Mouse (Mus musculus) embryo, embryonic 10.5 days (tissue): ENCODE data around the gene Apba3.

Experiments used
- DNase-seq: peaks from one replicate; pipeline ENCODE4 v3.0.0-alpha.2; 2015; ENCODE audit warnings: low spot score

Gene Apba3

DNA sequence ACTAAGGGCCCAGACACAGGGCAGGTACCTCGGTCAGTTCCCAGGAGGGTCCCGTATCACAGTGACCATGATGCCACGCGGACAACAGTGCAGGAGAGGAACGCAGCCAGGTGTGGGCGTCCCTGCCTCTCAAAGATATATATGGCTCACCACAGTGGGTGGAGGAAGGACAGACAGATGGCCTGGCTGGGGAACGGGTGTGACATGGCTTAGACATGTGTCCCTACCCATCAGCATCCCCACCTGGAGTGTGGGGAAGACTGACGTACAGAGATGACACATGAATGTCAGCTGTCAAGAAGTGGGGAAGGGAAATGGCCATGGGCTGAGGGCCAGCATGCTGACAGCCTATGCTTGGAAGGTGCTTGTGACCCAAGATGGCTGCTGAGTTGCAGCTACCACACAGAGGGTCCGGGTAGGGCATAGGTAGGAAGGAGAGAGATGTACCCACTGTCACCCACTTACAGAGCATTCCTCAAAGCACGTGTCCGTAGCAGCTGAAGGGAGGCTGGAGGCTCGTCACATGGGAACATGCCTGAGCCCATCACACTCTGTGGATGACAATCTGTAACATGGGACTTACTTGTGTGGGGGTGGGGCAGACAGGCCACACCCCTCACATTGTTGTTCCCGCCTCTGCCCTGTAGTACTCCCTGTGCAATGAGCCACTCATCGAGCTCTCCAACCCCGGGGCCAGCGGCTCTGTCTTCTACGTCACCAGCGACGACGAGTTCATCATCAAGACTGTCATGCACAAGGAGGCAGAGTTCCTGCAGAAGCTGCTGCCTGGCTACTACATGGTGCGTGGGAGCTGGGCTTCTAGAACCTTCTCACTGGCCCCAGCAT lies 40.3 kb downstream of the Apba3 start:
- DNase-seq = no peak

DNA sequence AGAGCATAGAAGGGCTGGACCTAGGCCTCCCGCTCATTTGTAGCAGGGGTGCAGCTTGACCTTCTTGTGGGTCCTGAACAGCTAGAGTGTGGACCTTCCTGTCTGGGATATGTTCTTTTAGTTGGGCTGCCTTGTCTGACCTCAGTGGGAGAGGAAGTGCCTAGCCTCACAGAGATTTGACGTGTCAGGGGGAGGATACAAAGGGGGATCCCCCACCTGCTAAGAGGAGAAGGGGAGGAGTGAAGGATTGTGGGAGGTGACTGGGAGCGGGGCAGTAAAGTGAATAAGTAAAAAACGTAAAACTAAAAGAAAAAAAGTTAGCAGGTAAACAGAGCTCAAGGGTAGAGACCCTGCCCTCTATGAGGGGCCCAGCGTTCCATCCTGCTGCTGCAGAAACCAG lies 42.8 kb downstream of the Apba3 start:
- no peak for DNase-seq

DNA sequence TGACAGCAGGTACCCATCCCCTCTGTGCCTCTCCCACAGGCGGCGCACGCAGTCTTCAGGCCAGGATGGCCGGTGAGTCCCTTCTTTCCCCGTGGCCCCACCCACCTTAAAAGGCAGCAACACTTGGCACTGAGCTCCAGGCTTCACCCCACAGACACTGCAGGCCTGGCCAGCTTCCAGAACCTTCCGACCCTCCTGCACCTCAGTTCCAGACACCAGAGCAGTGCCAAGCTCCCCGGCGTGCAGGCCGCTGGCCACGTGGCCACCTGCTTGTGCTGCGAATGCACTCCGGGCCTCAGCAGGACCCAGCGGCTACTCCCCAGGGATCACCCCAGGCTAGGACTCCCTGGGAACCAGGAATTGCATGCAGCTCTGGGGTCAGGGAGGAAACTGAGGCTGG lies 46.8 kb downstream of the Apba3 start:
- DNase-seq = no peak

DNA sequence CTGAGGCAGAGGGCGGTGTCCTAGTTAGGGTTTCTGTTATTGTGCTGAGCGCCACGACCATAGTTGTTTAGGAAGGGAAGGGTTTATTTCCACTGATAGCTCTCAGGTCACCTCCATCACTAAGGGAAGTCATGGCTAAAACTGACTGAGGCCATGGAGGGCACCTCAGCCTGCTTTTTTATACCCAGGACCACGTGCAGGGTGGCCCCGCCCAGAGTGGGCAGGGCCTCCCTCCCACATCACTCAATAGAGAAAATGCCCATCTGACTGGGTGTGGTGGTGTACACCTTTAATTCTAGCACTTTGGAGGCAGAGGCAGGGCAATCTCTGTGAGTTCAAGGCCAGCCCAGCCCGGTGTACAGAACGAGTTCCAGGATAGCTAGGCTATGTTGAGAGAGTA lies 47.4 kb downstream of the Apba3 start:
- DNase-seq = no peak

DNA sequence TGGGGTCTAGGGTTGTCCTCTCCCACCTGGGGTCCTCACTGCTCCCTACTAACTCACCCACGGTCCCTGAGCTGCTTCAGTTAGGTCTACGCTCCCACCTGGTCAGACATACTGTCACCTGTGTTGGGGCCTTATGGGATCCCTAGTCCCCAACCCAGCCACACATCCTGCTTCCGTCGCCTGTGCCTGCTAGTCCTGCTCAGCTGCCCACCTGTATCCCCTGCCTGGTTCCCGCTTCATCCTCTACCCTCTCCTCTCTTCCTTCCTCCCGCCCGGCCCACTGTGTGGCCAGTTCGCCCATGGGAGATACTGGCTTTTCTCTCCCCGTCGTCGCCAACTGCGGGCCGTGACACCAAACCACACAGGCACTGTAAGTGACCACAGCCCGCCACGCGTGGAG lies 48.8 kb downstream of the Apba3 start:
- no peak for DNase-seq

GRCm38 (mm10) chr10:81316338-81317060 lies 49.7 kb downstream of the Apba3 start:
- no peak for DNase-seq

DNA sequence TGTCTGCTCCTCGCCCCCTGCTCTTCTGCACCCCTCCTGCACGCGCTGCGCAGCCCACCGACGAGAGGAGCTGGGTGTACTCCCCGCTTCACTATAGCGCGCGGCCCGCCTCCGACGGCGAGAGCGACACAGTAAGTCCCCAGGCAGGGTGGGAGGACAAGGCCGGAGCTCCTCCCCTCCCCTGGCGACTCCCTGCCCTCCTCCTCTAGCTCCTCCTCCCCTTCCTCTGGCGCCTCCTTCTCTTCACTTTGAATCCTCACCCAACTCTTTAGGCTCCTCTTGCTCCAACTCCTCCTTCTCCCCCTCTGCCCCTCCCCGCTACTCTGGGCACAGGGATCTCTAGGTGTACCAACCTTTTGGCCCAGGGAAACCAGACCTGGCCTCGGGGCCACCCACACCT lies 50.5 kb downstream of the Apba3 start:
- DNase-seq = peak; percentile 63

DNA sequence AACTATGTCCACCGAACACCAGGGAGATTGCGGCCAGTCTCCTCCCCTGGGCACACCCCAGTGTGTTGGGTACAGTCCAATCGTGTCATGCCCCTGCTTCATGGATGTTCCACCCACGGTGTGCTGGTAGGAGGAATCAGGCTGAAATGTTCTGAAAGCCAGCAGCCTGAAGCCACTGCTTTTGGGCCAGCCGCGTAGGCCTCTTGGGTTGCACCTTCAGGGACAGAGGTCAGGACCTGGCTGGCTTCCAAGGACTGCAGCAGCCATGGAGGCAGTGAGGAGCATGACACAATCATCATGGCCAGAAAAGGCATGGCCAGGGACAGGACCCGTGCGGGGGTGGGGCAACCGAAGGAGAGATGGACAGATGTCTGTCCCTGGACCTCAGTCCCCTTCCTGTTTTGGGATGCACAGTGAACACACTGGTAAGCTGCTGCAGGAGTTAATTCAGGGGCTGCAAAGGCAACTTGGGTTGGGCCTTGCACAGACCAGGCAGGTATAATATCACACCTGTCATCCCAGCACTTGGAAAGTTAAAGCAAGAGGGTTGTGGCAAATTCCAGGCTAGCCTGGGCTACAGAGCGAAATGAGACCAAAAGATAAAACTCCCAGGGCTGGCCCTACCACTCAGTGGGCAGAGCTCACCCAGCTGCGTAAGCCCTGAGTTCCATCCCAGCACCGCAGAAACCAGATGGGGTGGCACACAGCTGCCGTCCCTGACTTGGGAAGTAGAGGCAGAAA lies 52.0 kb downstream of the Apba3 start:
- no peak for DNase-seq

DNA sequence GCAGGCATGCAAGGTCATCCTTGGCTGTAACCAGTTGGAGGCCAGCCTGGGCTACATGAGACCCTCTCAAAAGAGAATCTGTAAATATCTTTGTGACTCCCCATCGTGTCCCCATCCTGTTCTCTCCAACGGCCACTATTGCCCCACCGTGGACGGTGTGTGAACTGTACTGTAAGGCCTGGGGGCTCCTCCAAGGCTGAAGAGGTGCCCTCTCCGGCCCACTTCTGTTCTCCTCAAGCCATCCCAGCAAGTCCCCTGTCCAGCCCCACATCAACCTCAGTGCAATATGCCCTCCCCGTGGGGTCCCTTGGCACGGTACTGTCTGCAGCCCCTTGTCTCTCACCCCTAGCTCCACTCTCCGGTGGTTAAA lies 52.6 kb downstream of the Apba3 start:
- DNase-seq = no peak

GRCm38 (mm10) chr10:81319741-81320549 lies 53.2 kb downstream of the Apba3 start:
- DNase-seq = peak; percentile 100

GRCm38 (mm10) chr10:81320550-81321347 lies 54.0 kb downstream of the Apba3 start, which contains the start of gene Cactin:
Cactin (plus strand) TSS chr10:81321103.
- peak; percentile 100 for DNase-seq

- DNase-seq = no peak
Measured at GRCm38 (mm10) chr10:81321436-81321835, 54.7 kb downstream of the Apba3 start.

- no peak for DNase-seq
Measured at GRCm38 (mm10) chr10:81322444-81322843, 55.7 kb downstream of the Apba3 start.
